Mouse (Mus musculus) hindlimb bud, embryonic 11.5 days (tissue): Measurements from ENCODE around the gene Mogs.

Experiments used
- DNase-seq: peaks from one replicate; pipeline ENCODE4 v3.0.0-alpha.2; 2012; ENCODE audit warnings: low read depth, low spot score; ENCODE audit errors: extremely low spot score

The Mogs gene

DNA sequence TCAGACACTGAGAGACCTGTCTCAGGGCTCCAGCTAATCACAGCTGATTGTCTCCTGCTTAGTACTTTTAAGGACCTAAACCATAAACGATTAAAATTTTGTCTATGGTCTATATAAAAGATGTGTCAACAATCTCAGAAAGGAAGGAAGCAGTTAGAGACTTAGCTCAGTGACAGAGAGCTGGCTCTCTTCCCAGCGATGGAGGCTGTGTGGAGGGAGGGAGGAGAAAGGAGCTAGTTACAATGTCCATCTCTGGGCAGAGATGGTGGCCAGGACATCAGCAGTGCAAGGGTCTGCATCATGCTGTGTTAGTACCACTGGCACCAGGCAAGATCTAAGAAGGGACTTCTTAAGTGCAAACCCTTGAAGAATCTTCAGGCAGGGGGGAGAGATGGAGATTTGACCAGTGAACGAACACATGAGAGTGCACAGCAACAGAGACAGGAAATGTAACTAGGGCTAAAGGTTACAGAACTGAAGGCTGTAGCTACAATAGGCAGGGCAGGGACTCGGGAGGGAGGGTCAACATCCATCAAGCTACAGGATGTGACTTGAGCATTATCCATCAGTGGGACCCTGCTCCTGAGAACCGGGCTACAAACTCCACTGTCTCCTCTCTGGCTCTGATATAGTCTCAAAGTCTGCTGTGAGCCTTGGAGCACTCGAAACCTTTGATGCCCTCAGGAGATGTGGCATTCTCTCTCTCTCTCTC lies 22.7 kb upstream of the Mogs start:
- no peak for DNase-seq

GRCm38 (mm10) chr6:83095968-83096367 lies 19.3 kb upstream of the Mogs start:
- no peak for DNase-seq

DNA sequence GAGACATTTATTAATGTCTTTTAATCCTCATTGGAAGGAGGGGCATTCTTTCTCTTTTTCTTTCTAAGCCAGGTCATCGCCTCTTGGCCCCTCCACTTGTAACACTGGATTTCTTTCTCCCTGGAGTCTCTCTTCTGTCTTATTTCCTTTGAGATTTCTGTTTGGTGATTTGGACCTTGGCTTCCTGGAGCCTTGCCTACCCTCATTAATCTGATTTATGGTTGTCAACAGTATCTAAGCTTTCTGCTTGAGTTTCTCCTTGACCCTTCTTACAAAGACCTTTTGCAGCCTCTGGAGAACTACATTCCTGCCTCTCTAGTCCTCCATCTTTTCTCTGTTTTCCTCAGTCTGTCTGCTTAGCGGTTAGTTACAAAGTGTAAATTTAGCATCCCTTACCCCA lies 16.9 kb upstream of the Mogs start:
- no peak for DNase-seq

DNA sequence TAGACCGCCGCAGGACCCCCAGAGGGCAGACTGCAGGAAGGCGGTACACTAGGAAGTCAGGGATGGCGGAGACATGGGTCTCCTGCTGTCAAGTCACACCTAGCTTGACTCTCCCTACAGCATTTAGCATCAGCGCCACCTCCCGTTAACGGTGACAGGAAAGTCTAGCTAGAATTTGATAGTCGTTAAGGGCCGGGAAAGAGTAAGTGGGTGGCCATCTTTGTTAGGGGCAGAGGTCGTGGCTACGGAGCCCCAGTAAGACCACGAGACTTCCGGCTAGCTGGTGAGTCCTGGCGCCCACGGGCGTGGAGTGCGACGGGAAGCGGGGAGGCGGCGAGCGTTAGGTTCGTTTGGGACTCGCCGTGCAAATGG lies 14.0 kb upstream of the Mogs start, which contains the start of the genes Ccdc142 and Gm42688:
TSS of gene Ccdc142 (plus strand) at position 286 of the 372 bp plus-strand sequence.
TSS of gene Gm42688 (plus strand) at position 302 of the 372 bp plus-strand sequence.
- DNase-seq, result peak; percentile 71

- no peak for DNase-seq
Observed at GRCm38 (mm10) chr6:83101688-83102556, 13.4 kb upstream of the Mogs start.

DNA sequence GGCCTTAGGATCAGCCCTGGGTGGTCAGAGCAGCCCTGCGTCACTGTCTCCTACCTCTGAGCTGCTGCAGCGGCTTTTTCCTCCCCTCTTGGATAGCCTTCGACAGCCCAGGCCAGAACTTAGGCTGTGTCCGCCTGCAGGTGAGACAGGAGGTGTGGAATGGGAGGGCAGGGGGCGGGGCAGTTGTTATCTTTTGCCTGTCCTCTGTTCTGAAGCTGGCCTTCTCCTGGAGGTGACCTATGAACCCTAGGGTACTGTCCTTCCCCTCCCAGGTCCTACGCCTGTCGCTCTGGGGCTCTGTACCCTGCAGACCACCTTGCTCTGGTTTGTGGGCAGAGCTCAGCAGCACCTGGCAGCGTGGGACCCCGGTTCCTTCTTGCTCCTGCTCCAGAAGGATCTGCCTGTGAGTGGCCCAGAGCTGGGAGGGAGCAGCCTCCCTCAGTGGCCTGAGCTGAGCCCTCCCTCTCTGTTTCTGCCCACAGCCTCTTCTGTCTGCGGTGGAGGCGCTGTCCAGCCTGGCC lies 12.1 kb upstream of the Mogs start:
- DNase-seq, result no peak

DNA sequence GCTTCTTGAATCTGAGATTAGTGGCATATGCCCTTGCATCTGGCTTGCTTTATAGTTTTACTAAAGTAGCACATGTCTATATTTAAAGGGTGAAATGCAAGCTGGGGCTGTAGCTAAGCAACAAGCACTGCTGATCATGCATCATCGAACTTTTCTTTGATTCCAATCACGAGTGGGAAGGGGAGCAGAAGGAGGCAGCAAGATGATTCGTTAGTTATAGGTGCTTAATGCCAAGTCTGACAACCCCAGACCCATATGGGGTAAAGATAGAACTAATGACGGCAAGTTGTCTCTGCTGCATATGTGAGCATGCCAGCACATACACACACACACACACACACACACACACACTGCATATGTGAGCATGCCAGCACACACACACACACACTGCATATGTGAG lies 11.1 kb upstream of the Mogs start:
- no peak for DNase-seq

DNA sequence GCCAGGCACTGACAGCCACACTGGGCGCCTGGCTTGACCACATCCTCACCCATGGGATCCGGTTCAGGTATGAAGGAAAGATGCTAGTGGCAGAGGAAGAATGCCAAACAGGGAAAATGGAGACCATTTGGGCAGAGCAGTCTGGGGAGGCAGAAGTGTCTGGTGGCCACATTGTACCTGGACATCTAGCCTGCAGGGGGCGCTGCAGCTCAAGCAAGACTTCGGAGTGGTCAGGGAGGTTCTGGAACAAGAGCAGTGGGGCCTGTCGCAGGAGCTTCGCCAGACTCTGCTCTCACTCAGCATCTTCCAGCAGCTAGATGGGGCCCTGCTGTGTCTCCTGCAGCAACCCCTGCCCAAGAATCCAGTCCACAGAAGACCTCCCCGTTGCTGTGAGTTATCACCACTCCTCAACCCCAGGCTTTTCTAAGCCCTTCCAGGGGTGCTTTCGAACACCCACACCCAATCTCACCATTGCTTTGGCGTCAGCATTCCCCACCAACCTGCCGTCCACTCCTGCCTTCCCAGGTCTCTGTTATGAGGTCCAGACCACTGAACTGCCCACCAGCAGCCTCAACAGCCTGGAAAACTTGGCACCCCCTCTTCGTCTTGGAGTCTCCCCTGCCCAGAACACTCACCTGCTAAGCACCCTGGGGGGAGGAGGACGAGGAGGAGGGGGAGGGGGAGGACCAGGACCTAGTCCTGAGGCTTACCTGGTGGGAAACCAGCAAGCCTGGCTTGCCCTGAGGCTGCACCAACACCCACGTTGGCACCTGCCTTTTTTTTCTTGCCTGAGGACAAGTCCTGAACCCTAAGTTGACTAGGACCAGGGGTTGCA lies 7.5 kb upstream of the Mogs start:
- no peak for DNase-seq

- DNase-seq, result no peak
Observed at GRCm38 (mm10) chr6:83108762-83109668, 6.3 kb upstream of the Mogs start, which contains the start of gene Mrpl53. Gene Mrpl53, plus strand, starts transcription at chr6:83109040.

DNA sequence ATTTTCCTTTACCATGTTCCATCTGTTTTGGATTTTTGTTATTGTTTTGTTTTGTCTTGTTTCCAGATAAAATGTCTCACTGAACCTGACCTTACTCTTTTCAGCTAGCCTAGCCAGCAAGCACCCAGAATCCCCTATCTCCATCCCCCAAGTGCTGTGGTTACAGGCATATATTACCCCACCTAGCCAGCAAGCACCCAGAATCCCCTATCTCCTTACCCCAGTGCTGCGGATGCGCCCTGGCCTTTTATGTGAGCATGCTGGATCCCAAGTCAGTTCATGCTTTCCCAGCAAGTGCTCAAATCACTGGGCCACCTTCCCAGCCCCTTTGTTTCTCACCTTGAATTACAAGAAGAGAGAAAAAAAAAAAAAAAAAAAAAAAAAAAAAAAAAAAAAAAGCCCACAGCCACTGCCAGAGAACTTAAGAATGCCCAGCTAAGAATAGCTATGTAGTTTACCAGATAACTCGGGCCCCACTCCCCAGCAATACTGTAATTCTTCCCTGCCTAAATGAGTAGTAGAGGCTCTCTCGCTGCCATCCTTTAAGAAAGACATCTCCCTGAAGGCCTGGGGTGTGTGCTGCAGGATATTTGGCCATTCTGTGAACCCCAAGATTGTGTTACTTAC lies 3.7 kb upstream of the Mogs start:
- DNase-seq, result no peak

GRCm38 (mm10) chr6:83115682-83116372 lies 531 bp downstream of the Mogs start:
- no peak for DNase-seq

GRCm38 (mm10) chr6:83116373-83117164 lies 1.3 kb downstream of the Mogs start:
- no peak for DNase-seq

DNA sequence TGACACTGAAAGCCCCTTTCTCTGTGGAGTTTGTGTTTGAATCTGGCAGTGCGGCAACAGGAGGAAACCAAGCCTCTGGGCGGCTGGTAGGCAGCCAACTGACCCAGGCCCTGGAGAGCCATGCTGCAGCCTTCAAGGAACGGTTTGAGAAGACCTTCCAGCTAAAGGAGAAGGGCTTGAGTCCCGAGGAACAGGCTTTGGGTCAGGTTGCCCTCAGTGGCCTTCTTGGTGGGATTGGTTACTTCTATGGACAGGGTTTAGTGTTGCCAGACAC lies 1.8 kb downstream of the Mogs start:
- DNase-seq, result no peak

DNA sequence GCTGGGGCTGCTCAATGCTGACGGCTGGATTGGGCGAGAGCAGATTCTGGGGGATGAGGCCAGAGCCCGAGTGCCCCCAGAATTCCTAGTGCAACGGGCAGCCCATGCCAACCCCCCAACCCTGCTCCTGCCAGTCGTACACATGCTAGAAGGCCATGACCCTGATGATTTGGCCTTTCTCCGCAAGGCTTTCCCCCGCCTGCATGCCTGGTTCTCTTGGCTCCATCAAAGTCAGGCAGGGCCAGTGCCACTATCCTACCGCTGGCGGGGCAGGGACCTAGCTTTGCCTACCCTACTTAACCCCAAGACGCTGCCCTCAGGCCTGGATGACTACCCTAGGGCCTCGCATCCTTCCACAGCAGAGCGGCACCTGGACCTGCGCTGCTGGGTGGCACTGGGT lies 2.3 kb downstream of the Mogs start:
- no peak for DNase-seq

DNA sequence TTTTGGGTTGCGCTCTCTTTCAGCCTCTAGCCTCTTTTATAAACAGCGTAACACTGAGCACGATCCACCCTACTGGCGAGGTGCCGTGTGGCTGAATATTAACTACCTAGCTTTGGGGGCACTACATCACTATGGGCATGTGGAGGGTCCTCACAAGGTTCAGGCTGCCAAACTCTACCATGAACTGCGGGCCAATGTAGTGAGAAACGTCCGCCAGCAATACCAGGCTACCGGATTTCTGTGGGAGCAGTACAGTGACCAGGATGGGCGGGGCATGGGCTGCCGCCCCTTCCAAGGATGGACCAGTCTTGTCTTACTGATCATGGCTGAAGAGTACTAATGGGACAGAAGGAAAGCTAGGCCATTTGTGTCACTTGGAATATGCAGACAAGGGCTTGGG lies 3.1 kb downstream of the Mogs start:
- DNase-seq, result no peak

DNA sequence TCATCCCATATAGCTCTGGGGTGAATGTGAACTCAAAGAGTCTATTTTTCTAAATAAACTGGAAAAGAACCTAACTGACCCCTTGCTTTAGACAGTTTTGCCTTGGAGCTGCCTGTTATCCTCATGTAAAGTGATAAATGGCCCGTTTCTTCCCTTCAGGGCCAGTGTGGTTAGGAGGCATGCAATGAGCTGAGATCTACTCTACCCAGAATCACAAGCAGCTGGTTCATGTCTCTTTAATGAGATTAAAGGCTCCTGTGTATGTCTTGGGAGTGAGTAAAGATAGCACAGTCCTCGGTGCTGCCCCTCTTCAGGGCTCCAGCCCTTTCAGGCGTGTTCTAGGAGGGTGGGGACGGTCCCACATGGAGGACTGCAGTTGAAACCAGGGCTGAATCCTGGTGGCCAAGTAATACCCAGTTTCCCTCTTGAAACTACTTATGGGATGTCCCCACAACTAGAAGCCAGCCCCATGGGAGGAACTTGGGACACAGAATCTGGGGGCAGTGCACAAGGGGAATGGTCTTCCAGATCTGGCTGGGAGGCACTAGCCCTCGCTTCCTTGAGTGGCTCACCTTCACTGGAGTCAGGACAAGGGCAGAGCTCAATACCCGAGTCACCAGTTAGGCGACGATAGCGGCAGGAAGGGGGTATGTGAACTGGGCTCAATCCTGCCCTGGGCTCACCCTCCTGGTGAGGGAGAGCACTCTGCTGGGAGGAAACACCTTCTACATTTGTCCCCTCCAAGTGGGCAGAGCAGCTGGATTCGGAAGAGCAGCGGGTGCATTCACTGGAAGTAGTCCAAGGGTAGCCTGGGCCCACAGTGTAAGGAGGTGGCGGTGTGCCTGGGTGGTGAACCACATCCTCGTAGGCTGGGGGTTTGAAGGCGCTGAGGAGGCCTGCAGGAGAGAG lies 3.8 kb downstream of the Mogs start:
- no peak for DNase-seq

- no peak for DNase-seq
Observed at GRCm38 (mm10) chr6:83119734-83120051, 4.4 kb downstream of the Mogs start.
